Mouse (Mus musculus): ENCODE data around the gene Gm42417.
"Not testable (repeated sequence)": the region's sequence is repeated elsewhere in the genome, so short reads cannot be mapped to it uniquely, and the experiment has no call there.

The Gm42417 gene

DNA sequence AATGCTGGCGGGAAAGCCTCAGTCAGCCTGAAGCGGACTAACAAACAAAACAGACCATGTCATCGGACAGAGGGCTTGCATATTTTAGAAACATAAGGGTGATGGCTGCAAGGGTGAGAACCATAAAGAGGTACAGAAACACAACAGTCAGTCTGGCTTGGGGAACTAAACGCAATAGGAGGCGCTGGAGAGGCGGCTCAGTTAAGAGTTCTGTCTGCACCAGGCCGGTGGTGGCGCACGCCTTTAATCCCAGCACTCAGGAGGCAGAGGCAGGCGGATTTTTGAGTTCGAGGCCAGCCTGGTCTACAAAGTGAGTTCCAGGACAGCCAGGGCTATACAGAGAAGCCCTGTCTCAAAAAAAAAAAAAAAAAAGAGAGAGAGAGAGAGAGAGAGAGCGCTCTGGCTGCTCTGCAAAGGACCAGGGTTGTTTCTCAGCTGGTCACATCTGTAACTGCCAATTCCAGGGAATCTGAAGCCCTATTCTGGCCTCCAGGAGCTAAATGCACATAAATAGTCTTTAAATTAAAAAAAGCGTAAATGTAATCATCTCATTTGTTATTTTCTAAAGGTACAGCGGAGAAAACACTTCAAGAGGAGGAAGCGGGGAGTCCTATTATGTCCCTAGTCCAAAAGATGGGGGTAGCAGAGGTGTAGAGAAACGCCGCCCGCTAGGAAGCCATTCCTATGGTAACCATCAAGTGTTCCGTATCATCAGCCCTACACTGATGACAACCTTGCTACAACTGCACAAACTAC lies 6.8 kb upstream of the Gm42417 start:
- peak; percentile 22 to 38 for DNase-seq (ENCODE audit: low spot score in 2 of 2)

DNA sequence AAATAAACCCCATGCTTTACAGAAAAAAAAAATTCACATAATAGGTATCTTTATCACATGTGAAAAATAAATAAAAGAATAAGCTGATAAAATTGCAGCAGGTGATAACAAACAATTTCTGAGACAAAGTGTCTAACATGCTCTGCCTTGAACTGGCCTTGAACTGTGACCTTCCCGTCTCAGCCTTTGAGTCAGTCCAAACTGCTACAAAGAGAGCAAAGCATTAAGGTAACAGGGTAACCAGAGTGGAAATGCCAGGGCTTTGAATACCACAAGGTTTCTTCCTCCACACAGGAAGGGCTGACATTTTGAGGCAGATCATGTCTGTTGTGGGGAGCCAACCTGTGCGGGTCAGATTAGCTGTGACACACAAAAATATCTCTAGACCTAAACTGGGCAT lies 6.2 kb upstream of the Gm42417 start:
- DNase-seq (ENCODE audit: low spot score in 2 of 2) = no peak

DNA sequence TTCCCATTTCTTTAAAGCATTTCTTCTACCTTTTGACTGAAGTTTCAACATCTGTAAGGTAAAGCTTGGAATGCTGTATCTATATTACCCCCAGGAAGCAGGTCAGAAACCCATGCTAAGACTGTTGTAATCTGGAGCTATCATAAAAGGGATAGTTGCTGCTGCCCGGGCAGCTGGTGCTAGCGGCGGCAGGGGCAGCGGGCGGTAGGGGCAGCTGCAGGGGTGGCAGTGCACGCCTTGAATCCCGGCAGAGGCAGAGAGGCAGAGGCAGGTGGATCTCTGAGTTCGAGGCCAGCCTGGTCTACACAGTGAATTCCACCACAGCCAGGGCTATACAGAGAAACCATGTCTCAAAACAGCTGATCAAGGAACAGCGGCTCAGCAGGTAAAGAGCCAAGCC lies 3.7 kb upstream of the Gm42417 start:
- DNase-seq (ENCODE audit: low spot score in 2 of 2) = no peak

DNA sequence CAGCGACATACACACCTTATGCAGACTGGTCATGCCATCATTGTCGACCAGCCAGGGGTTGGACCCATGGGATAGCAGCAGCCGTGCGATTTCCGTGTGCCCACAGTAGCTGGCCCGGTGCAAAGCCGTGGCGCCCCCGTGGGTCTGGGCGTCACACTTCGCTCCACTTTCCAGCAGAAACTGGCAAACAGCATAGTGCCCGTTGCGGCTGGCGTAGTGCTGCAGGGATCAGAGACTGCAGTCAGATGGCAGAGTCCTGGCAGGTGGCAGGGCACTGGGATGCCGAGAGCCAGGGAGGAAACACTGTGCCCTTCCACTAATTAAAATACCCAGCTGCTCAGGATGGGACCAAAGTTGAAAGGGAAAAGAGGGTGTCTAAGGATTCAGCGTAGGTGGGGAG lies 2.6 kb upstream of the Gm42417 start:
- no peak for DNase-seq (ENCODE audit: low spot score in 2 of 2)

DNA sequence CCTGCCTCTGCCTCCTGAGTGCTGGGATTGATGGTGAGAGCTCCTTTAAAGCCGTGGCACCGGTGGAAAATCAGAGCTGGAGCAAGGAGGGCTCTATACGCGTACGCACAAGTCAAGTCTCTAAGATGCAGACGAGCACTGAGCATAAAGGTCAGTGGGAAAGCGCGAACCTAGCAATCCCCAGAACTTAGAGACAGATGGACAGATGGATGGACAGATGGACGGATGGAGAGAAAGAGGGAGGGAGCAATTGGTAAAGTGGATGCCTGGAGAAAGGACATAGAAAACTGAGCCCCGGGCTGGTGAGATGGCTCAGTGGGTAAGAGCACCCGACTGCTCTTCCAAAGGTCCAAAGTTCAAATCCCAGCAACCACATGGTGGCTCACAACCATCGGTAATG lies 1.6 kb upstream of the Gm42417 start:
- no peak for DNase-seq (ENCODE audit: low spot score in 2 of 2)

DNA sequence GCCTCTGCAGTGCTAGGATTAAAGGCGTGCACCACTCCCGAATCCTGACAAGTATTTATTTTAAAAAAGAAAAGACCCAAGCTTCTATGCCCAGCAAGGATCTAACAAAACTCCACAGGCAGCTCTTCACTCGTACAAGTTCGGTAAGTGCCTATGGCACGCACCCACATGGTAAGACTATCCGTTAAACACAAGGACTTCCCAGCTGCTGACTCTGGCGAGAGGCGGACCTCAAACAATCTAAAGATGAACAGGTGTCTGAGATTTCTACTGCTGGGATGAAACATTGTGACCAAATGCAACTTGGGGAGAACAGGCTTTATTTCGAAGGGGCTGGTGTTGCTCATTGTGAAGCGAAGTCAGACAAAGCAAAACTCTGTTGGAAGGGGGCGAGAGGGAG lies 903 bp upstream of the Gm42417 start:
- DNase-seq (ENCODE audit: low spot score in 2 of 2) = no peak

DNA sequence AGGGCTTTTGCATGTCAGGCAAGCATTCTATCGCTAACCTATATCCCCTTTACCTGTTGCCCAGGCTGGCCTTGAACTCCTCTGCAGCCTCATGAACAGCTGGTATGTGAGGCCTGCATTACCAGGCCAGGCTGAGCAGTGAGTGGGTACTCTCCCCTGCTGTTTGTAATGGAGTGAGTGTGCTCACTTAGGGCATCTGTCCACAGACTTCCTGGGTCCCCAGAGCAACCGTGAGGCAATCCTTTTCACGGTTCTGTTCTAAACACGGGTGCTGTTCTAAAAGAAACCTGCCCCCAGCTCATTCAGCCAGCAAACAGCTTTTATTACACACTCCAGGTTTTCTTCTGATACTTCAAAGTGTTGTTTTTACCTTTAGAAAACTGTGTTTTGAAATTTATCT lies 502 bp downstream of the Gm42417 start:
- no peak for DNase-seq (ENCODE audit: low spot score in 2 of 2)

DNA sequence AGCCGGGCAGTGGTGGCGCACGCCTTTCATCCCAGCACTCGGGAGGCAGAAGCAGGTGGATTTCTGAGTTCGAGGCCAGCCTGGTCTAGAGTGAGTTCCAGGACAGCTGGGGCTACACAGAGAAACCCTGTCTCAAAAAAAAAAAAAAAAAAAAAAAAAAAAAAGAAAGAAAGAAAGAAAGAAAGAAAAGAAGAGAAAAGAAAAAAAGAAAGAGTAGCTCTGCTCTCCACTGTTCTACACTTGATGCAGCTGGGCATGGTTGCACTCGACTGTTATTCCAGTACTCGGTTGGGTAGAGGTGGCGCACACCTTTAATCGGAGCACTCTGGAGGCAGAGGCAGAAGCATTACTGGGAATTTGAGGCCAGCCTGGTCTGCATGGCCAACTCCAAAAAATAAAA lies 2.4 kb downstream of the Gm42417 start, which contains the start of gene Ankrd23:
Gene Ankrd23 (minus strand): TSS at position 101 of the 400 bp plus-strand sequence.
- not testable (repeated sequence) for DNase-seq (ENCODE audit: low spot score in 2 of 2)

DNA sequence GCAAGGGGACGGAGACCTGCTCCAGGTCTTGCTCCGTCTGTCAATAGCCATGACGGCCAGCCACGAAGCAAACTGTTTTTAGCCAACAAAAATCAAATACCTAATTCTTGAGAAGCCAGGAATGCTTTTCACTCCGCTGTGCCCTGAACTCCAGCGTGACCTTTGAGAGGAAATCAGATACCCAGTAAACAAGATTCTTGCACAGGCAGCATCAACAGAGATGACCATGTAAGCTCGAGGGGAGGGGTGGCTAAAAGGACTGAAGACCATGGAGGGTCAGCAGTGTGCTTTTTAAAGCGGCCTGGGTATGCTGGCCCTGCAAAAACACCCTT lies 2.9 kb downstream of the Gm42417 start:
- DNase-seq (ENCODE audit: low spot score in 2 of 2) = no peak

DNA sequence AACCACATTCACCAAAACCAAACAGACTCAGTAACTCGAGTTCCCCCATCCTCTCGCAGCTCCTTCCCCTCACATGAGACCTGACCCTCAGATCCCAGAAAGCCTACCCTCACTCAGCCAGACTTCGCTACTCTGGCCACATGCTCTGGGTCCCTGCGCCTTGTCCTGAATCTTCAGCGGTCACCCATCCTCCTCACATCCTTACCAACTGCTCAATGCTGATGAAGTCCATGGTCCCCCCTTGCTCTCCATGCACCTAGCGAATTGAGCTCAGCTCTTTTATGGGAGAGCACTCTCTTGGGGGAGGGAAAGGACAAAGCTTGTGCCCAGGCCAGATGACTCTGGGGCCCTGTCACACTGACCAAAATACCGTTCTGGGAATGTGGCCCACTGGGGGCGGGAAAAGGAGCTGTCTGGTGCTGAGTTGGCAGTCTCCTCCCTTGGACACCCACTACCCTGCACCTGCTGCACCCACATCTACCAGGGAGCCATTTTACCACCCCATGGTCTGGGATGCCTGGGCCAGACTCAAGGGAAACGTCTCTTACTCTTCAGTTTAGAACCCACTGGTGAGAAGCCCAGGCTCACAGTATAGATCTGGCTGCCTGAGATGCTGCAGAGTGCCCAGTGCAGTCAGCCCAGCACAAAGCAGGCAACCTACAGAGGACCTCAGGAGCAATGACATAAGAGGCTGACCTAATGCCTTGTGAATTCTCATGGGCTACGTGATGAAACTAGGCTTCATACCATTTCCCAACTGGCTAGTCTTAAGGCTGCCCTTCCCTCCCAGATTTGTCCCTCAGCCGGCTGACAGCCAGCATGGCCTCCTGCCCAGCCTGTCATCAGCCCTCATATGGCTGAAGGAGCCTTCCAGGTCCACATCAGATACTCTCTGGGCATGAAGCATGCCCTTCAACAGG lies 3.5 kb downstream of the Gm42417 start:
- no peak for DNase-seq (ENCODE audit: low spot score in 2 of 2)

DNA sequence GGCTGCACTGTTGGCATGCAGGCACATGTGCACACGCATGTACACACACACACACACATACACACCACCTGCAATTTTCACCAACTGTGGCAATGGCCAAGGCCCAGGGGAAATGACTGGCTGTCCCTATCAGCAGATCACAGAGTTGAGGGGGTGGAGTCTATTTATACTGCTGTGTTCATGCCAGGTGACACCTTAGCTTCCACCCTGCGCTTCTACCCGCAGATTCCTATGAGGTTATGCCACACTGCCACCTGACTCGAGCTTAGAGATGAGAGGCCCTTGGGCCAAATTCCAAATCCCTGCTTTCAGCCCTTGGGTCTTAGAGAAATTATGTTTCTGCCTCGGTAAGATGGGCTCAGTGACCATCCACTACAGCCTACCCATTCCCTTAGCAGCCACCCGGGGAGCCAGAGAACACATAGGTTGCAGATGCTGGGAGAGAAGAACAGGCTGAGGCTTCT lies 4.6 kb downstream of the Gm42417 start:
- no peak for DNase-seq (ENCODE audit: low spot score in 2 of 2)

DNA sequence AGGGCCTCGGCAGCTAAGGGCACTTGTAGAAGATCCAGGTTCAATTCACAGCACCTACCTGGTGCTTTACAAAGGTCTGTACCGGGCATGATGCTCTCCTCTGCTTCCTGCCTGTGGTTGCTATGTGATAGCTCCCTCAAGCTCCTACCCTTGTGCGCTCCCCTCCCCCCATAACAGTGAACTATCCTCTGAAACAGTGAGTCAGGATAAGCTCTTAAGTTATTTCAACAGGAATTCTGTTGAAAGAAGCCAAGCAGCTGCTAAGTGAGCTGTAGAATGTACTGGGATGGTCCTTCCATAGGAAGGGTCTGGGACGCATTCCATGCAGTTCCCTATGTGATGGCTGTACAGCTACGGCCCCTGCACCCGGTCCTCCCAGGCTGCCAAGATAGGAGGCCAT lies 5.7 kb downstream of the Gm42417 start:
- no peak for DNase-seq (ENCODE audit: low spot score in 2 of 2)

DNA sequence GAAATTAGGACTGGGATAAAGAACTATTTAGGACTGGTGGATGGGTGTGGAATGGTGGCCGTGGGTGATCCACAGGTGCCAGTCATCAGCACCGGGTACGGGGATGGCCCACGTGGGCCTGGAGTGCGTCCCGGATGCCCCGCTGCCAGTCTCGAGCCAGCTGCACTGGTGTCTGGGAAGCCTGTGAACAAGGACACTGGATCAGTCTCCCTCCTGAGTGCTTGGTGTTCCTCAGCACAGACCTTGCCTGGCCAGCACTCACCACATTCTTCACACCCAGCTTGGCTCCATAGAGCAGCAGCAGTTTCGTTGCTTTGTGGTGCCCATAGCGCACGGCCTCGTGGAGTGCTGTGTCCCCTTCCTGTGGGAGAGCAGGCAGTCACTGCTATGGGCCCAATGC lies 7.8 kb downstream of the Gm42417 start:
- no peak for DNase-seq (ENCODE audit: low spot score in 2 of 2)

DNA sequence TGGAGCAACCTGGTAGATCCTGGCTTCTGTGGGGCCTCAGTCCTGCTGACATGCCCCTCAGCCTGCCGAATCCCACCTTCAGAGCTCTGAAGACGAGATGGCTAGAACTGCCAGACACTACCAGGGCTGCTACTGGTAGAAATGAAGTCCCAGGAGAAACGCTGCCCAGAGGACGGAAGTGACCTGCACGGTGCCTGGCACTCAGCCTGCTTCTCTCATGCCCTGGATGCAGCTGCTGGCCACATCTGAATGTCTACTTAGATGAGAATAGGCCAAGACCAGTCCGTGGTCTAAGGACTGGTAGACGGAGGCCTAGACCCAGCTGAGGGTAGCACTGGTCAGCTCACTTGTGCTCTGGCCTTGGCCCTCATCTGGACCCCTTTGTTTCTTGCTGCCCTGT lies 8.3 kb downstream of the Gm42417 start:
- no peak for DNase-seq (ENCODE audit: low spot score in 2 of 2)

DNA sequence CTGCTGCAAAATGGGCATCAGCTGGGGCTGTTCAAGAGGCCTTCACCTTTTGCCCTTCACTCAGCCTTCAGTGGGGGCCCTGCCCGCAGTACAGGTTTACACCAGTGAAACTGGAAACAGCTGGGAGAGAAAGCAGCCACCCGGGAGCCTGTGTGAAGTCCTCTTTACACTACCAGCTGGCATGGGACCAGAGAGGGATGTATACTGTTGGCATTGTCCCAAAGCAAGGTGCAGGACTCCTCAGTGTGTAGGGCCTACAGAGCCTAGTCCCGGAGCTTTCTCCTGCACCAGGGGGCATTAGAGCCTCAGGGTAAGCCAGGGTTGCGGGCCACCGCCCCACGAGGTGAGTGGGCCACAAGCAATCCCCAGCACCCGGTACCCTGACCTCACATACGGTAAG lies 8.7 kb downstream of the Gm42417 start:
- DNase-seq (ENCODE audit: low spot score in 2 of 2) = no peak

DNA sequence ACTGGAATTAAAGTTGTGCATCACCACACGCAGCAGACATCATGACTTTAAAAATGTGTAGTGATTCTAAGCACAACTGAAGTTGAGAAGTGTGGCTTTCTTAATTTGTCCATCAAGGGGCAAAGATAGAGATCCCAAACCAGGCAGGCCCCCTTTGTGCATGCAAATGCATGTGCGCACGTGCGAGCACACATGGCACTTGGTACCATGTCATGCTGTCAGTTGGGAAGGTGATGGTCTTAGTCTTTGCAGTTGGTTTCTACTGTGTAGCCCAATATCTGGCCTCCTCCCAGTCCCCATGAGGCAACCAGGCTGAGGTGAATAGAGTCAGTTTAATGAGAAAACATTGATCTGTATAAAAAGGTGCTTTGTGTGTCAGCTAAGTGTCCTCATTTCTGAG lies 9.4 kb downstream of the Gm42417 start:
- DNase-seq (ENCODE audit: low spot score in 2 of 2) = no peak

DNA sequence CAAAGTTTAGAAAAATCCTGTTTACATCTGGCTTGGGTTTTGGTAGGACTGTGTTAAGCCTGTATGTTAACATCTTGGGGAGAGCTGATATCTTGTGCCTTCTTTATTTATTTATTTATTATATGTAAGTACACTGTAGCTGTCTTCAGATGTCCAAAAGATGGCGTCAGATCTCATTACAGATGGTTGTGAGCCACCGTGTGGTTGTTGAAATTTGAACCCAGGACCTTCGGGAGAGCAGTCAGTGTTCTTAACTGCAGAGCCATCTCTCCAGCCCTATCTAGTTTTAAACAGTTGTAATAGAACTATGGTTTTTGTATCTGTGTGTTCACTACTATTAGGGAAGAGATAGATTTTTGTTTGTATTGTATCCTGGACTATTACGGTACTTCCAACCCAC lies 10.0 kb downstream of the Gm42417 start:
- no peak for DNase-seq (ENCODE audit: low spot score in 2 of 2)

DNA sequence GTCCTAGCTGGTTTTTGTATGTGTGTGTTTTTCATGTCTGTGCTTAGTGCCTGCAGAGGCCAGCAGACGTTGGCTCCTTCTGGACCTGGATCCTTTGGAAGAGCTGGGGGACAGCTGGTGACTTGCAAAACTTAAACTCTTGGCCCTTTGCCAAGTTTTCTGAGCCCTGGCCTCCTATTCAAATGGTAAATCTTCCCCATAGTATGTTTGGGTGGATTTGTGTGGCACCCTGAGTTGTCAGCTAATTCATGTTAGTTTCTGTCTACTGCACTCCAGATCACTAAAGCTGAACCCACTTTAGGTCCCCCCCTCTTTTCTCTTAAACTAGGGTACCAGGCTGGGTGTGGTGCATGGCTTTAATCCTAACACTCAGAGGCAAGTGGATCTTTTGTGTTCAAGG lies 10.9 kb downstream of the Gm42417 start:
- no peak for DNase-seq (ENCODE audit: low spot score in 2 of 2)

DNA sequence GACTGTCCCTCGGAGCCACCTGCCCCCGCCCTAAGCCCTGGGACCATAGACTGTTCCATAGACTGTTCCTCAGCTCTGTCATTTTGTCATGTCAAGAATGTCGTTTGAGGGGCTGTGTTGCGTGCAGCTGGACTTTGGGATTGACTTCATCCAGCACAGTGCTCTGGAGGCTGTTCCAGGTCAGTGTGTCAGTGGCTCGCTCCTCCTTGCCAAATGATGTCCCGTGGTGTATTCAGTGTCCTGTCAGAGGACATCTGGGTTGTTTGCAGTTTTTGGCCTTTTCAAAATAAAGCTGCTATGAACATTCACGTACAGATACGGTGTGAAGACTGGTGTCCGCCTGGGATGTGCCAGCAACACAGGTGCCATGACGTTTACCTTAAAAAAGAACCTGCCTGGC lies 12.3 kb downstream of the Gm42417 start:
- DNase-seq (ENCODE audit: low spot score in 2 of 2) = no peak

DNA sequence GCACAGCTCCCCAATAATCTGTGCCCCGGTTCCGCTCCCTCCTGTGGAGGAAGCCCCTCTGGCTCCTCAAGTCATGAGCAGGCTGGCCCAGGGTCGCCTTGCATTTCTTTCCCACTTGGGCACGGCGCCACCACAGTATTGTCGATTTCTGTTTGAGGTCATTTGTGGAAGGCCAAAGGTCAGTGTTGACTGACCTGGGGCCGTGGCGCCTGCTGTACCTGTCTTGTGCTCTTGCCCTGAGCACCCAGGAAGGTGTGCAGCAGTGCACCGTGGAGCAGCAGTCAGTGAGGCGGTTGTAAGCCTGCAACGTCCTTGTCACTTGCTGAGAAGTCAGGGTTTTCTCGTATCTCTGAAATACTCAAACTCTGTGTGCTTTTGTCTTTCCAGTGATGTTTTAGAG lies 13.5 kb downstream of the Gm42417 start:
- no peak for DNase-seq (ENCODE audit: low spot score in 2 of 2)

DNA sequence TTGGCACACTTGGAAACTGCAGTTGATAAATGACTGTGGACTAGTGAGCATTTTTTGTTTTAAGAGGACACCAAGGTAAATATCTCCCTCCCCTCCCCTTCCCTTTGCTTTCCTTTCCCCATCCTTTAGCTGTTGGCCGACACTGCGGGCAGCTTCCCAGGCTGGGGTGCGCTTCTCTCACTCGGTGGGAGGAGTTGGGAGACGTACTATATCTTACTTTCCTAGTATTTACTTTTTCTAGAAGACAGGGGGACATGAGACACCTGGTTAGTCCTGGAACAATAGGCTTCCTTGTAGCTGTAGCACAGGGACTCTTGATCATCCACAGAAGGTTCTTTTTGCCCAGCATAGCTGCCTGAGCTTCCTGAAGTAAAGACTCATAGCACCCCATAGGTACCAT lies 15.2 kb downstream of the Gm42417 start:
- no peak for DNase-seq (ENCODE audit: low spot score in 2 of 2)

DNA sequence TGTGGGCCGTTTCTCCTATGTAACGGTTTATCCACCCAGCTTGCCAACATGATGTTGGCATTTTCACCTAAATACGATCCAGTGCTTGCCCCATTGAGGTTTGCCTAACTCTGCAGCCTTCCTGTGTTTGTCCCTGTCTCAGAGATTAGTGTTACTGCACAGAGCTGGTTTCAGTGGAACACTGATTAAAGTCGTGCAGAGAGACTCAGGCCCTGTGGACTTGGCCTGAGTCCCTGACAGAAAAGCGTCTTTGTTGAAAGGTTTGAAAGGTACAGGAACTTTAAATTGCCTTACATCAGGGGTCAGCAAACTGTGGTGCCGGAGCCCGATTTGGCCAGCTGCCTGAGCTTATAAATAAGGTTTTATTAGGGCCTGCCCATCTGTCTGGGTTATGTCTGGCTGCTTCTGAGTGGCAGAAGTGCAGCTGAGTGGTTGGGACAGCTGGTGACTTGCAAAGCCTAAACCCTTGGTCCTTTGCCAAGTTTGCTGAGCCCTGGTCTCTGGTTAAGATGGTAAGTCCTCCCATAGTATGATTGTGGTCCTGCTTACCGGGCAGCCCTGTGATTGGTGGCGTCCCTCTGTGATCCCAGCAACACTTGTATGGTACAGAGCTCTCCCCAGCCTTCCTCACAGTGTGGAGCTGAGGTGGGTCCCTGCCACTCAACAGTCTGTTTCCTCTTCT lies 15.8 kb downstream of the Gm42417 start:
- DNase-seq (ENCODE audit: low spot score in 2 of 2) = no peak

DNA sequence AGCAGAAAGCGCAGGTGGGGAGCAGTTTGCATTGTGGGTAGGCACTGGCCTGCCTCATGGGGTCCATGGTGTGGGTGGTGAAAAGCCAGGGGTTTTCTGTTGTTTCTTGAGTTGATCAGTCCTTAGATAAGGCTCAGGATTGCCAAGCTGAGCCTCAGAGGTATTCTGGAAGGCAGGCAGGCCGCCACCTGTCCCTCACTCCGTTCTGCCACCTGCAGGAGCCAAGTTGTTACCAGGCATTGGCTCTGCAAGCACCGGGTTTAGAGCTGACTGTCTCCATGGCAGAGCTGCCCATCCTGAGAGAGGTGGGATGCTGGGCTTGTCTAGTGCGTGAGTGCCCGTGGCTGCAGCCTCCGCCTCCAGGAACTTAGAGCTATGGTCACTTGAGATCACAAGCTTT lies 17.0 kb downstream of the Gm42417 start:
- no peak for DNase-seq (ENCODE audit: low spot score in 2 of 2)
